Mouse (Mus musculus): ENCODE measurements around the gene Tbx21. TPM values are rescaled to one million over a fixed set of nuclear protein-coding genes. Genes with fewer than 3 reads are reported as not detected.

Tbx21 gene
- 0.15 TPM in 1 of 2 replicates, not detected in the other for polyA plus RNA-seq (2015; fragmentation: Nextera tagmentation; extraction: Ambion mirVana)

GRCm38 (mm10) chr11:97114671-97115601 lies at the start of gene Tbx21:
TSS of gene Tbx21 (minus strand) at chr11:97115331.
- no peak for TF ChIP-seq CTCF (IDR thresholded peaks at IDR 0.05; ENCODE audit: low read depth)
- Histone ChIP-seq H3K27ac (no peak within 1 kb of the TSS), H3K9ac (ENCODE audit: low read depth, low read length) (no peak within 1 kb of the TSS), H3K4me1 (replicated peaks; ENCODE audit: insufficient read depth, low read length) (peaks cover 6% of the 10 kb centered on the region), H3K4me2 (ENCODE audit: low read length) (peak within 1 kb of the TSS; percentile 59), H3K27me3 (ENCODE audit: insufficient read depth, low read length) (peaks cover 34% of the 10 kb centered on the region), H3K36me3 (ENCODE audit: insufficient read depth, low read length) (no peaks in the 10 kb centered on the region), H3K4me3 (replicated peaks; ENCODE audit: low read depth, low read length) (peak within 1 kb of the TSS; percentile 36), H3K9me3 (replicated peaks; ENCODE audit: low read length) (no peaks in the 10 kb centered on the region)
- DNase-seq (ENCODE audit: low spot score) (no peak), ATAC-seq (replicated peaks; ENCODE audit: low FRiP score, low read depth) (no peak)
- under 1% methylated on average over 81 of the region's 87 CpGs for WGBS

- ATAC-seq (replicated peaks; ENCODE audit: low FRiP score, low read depth): no peak
- no peaks in the 10 kb centered on the region for H3K4me1 ChIP-seq (replicated peaks; ENCODE audit: insufficient read depth, low read length)
- peaks cover 69% of the 10 kb centered on the region for H3K36me3 ChIP-seq (ENCODE audit: insufficient read depth, low read length)
- H3K27ac ChIP-seq: no peak overlapping the region
- WGBS: 84% methylated on average over 6 of the region's 6 CpGs
- H3K27me3 ChIP-seq (ENCODE audit: insufficient read depth, low read length): no peaks in the 10 kb centered on the region
- H3K9ac ChIP-seq (ENCODE audit: low read depth, low read length): no peak overlapping the region
- no peak overlapping the region for H3K4me2 ChIP-seq (ENCODE audit: low read length)
- no peak for TF ChIP-seq CTCF (IDR thresholded peaks at IDR 0.05; ENCODE audit: low read depth)
- no peaks in the 10 kb centered on the region for H3K9me3 ChIP-seq (replicated peaks; ENCODE audit: low read length)
- DNase-seq (ENCODE audit: low spot score): no peak
- H3K4me3 ChIP-seq (replicated peaks; ENCODE audit: low read depth, low read length): no peak overlapping the region
These were observed 45.2 kb upstream of the Tbx21 start for GRCm38 (mm10) chr11:97160341-97160740.

- ATAC-seq (replicated peaks; ENCODE audit: low FRiP score, low read depth): no peak
- Histone ChIP-seq H3K9ac (ENCODE audit: low read depth, low read length) (no peak overlapping the region), H3K4me2 (ENCODE audit: low read length) (no peak overlapping the region), H3K4me3 (replicated peaks; ENCODE audit: low read depth, low read length) (no peak overlapping the region), H3K27ac (no peak overlapping the region), H3K27me3 (ENCODE audit: insufficient read depth, low read length) (no peaks in the 10 kb centered on the region), H3K4me1 (replicated peaks; ENCODE audit: insufficient read depth, low read length) (0 out of 2 replicates have a peak, but pooled peaks cover 4% of the 10 kb centered on the region), H3K36me3 (ENCODE audit: insufficient read depth, low read length) (peaks cover 39% of the 10 kb centered on the region), H3K9me3 (replicated peaks; ENCODE audit: low read length) (no peaks in the 10 kb centered on the region)
- WGBS: 82% methylated on average over 7 of the region's 7 CpGs
- 0 out of 2 replicates have a peak, but pooled peaks have one; percentile 6 for TF ChIP-seq CTCF (IDR thresholded peaks at IDR 0.05; ENCODE audit: low read depth)
- no peak for DNase-seq (ENCODE audit: low spot score)
These were observed 41.9 kb upstream of the Tbx21 start for GRCm38 (mm10) chr11:97156999-97157398.

- Histone ChIP-seq H3K36me3 (ENCODE audit: insufficient read depth, low read length) (peaks cover 10% of the 10 kb centered on the region; the same call in 1 of the 2 replicates), H3K27ac (no peak overlapping the region), H3K9me3 (replicated peaks; ENCODE audit: low read length) (no peaks in the 10 kb centered on the region), H3K9ac (ENCODE audit: low read depth, low read length) (no peak overlapping the region), H3K27me3 (ENCODE audit: insufficient read depth, low read length) (no peaks in the 10 kb centered on the region), H3K4me3 (replicated peaks; ENCODE audit: low read depth, low read length) (no peak overlapping the region), H3K4me2 (ENCODE audit: low read length) (peak overlapping the region; percentile 97; the same call in 1 of the 2 replicates), H3K4me1 (replicated peaks; ENCODE audit: insufficient read depth, low read length) (peaks cover 11% of the 10 kb centered on the region; the same call in 1 of the 2 replicates)
- no peak for DNase-seq (ENCODE audit: low spot score)
- 25% methylated on average over 10 of the region's 10 CpGs for WGBS
- ATAC-seq (replicated peaks; ENCODE audit: low FRiP score, low read depth): no peak
- TF ChIP-seq CTCF (IDR thresholded peaks at IDR 0.05; ENCODE audit: low read depth): peak; percentile 28; the same call in 1 of the 2 replicates
These were observed 37.6 kb upstream of the Tbx21 start for GRCm38 (mm10) chr11:97152662-97153287.

GRCm38 (mm10) chr11:97152023-97152426 lies 36.9 kb upstream of the Tbx21 start:
- WGBS: 2% methylated on average over 11 of the region's 11 CpGs
- peak overlapping the region; percentile 97; the same call in 1 of the 2 replicates for H3K4me2 ChIP-seq (ENCODE audit: low read length)
- no peak overlapping the region for H3K27ac ChIP-seq
- H3K4me3 ChIP-seq (replicated peaks; ENCODE audit: low read depth, low read length): no peak overlapping the region; the same call in 1 of the 2 replicates
- no peaks in the 10 kb centered on the region for H3K9me3 ChIP-seq (replicated peaks; ENCODE audit: low read length)
- H3K36me3 ChIP-seq (ENCODE audit: insufficient read depth, low read length): peaks cover 3% of the 10 kb centered on the region; the same call in 1 of the 2 replicates
- DNase-seq (ENCODE audit: low spot score) (peak; percentile 77), ATAC-seq (replicated peaks; ENCODE audit: low FRiP score, low read depth) (no peak)
- no peaks in the 10 kb centered on the region for H3K27me3 ChIP-seq (ENCODE audit: insufficient read depth, low read length)
- H3K9ac ChIP-seq (ENCODE audit: low read depth, low read length): peak overlapping the region; percentile 29; the same call in 1 of the 2 replicates
- no peak for TF ChIP-seq CTCF (IDR thresholded peaks at IDR 0.05; ENCODE audit: low read depth)
- H3K4me1 ChIP-seq (replicated peaks; ENCODE audit: insufficient read depth, low read length): peaks cover 11% of the 10 kb centered on the region; the same call in 1 of the 2 replicates

- peak within 1 kb of the TSS; percentile 72 for H3K27ac ChIP-seq
- no peaks in the 10 kb centered on the region for H3K9me3 ChIP-seq (replicated peaks; ENCODE audit: low read length)
- under 1% methylated on average over 32 of the region's 64 CpGs for WGBS
- peak within 1 kb of the TSS; percentile 69 for H3K9ac ChIP-seq (ENCODE audit: low read depth, low read length)
- peak within 1 kb of the TSS; percentile 70 for H3K4me3 ChIP-seq (replicated peaks; ENCODE audit: low read depth, low read length)
- no peaks in the 10 kb centered on the region for H3K27me3 ChIP-seq (ENCODE audit: insufficient read depth, low read length)
- peaks cover 11% of the 10 kb centered on the region; the same call in 1 of the 2 replicates for H3K4me1 ChIP-seq (replicated peaks; ENCODE audit: insufficient read depth, low read length)
- ATAC-seq (replicated peaks; ENCODE audit: low FRiP score, low read depth): peak; percentile 11; the same call in 1 of the 2 replicates
- TF ChIP-seq CTCF (IDR thresholded peaks at IDR 0.05; ENCODE audit: low read depth): no peak
- H3K4me2 ChIP-seq (ENCODE audit: low read length): peak within 1 kb of the TSS; percentile 97
- H3K36me3 ChIP-seq (ENCODE audit: insufficient read depth, low read length): no peaks in the 10 kb centered on the region; the same call in 1 of the 2 replicates
- DNase-seq (ENCODE audit: low spot score): no peak
These were observed 36.2 kb upstream of the Tbx21 start, which contains the start of gene Tbkbp1 for GRCm38 (mm10) chr11:97151343-97151801. TSS of gene Tbkbp1 (minus strand) at chr11:97151495.

Data from kidney, postnatal 0 days (tissue).